Mouse (Mus musculus) heart, postnatal 36 days (tissue): ENCODE results near the gene Ints1. TPM values are rescaled to one million over a fixed set of nuclear protein-coding genes. Genes with fewer than 3 reads are reported as not detected.

Experiments used
- DNase-seq, 2 experiments: peaks; one replicate each; pipeline ENCODE4 v3.0.0; 2021 to 2022
- intact Hi-C: fragments of 180-260 bp; cut with DNase I; formaldehyde crosslinking; loops from one replicate; pipeline ENCODE4 v1.15.1; 2025
- total RNA-seq, 2 experiments: library from RNA; stranded (reverse); gene quantifications; 2 replicates each; pipeline ENCODE4 v1.2.3; 2021

Ints1 gene
- 10 to 100 TPM; 40.4 to 42.7 TPM for total RNA-seq

DNA sequence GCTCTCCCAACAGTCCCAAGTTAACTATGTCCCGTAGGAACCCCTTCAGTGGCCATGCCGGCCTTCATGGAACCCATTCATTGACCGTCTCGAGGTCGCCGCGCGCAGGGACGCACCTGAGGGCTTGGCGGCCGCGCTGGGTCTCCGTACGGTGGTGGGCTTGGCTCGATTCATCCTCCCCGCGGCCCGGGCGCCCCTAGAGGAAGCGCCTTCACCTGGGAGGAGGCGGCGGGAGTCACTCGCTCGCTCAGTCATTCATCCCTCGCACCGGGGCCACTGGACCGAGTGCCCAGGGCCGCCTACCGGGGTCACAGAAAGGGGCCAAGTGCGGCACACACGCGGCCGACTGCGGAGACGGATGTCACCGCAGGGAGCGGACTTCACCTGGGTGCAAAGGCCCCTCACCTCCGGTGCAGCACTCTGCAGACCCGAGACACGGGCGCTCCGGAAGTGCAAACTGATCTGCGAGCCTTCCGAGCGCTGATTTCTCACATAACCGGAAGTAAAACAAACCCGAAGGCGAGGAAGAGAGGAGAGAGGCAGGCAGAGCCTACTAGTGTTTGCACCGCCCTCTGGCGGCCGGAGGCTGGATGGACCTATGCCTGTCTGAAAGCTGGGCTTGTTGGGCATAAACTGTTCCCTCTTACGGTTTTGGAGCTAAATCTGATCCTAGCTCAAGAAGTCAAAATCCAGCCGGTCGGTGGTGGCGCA lies at the start of gene Ints1:
TSS of gene Ints1 (minus strand) at position 459 of the 711 bp plus-strand sequence.
- intact Hi-C loops = loop anchor here (2.0 kb wide), 1 partner anchor 51 kb away; the partner anchor contains the start of genes Gm26938 and Psmg3
- DNase-seq = peak; percentile 93 to 96

DNA sequence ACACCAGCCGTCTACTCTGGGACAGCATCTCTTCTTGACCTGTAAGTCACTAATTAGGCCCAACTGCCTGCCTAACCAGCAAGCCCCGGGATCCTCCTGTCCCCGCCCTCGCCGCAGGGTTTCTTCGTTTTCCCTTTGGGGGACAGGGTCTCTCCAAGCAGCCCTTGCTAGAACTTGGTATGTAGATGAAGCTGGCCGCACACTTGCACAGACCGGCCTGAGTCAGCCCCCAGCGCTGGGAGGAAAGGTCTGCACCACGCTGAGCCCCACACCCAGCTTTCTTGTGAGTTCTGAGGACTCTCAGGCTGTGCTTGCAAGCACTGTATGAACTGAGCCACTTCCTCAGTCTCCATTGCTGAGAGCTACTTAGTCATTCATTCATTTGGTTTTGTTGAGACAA lies 49.1 kb upstream of the Ints1 start:
- intact Hi-C loops = no loop called here

DNA sequence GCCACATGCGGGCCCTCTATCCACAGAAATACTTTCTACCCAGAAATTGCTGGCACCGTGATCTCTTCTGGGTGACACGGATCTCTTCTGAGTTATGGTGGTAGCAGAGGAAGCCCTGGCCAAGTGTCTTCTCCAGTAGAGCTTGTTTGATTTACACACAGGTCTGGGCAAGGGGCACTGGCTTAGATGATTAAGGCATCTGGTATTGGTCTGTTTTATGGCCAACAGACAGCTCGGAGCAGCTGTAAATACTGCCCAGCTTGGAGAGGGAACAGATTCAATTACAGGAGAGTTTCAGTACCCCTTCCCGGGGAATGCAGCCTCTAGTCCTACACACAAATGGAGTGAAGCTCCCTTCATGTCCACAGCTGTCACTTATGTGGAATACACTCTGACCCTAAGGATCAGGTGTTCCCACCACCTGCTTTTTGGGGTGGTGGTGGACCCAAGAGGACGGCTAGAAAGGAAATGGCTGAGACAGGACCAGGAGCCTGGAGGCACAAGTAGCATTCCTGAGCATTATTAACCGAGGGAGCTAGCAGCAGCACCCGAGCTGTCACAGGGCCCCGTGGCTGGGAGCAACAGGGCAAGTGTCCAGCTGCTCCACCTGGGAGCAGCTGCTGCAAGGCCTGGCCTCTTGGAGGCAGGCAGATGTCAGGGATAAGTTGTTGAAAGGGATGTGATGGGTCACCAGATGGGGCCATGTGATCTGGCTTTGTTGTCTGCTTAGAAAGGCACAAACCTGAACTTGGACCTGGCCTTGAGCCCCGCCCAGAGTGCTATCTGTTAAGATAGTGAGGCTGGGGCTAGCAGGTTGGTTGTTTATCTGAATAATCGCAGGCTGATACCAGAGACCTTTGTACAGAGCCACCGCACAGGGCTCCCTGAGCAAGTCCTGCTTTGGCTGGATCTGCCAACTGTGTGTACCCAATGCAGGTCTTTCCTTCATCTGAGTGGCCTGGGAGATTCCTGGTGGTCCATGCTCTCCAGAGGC lies 46.3 kb upstream of the Ints1 start:
- DNase-seq = no peak
- intact Hi-C loops = no loop called here

More for the DNA sequence above, 49.1 kb upstream of the Ints1 start:
- no peak for DNase-seq

DNA sequence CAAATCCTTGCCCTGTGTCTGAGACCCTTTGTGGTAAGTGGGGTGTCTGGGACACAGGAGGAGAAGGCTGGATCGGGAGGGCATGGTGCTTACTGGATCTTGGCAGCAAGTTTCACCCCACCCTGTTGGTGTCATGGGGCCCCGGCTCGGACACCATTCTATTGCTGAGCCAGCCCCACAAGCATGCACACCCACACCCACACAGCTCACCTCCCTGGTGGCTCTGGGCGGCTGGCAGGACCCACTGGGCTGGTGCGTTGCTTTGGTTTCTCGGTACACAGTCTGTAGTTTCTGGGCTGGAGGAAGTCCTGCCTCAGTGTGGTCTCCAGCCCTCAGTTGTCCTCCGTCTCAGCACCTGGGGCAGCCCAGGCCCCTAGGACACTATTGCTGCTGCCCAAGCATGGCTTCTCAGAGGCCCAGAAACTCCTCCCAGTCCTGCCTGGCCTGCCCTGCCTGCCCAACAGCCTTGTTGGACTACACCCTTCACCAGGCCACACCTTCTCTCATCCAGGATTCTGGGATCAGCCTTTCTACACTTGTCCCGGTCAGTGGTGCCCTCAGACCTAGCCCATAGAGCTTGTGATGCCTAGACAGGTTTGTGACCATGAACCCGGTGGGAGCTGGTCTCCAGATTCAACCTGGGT lies 44.2 kb upstream of the Ints1 start, which contains the start of gene Tmem184a:
TSS of gene Tmem184a (minus strand) at position 380 of the 644 bp plus-strand sequence.
- intact Hi-C loops = no loop called here
- no peak for DNase-seq

DNA sequence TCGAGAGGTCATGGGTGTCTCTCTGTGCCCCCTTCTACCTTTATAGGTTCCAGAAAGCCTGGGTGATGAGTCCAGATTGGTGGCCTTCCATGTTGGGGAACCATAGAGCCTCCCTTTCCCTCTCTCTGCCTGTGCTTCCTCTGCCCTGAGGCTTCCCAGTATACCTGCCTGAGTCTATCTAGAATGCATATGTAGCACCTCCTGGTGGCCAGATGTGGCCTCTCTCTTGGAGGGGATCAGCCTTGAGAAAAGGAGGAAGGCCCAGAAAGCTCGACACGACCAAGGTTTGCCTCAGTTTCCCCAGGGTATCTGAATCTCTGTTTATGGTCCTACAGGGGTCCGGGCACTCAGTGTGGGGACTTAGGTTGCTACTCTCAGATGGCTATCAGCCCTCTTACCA lies 43.3 kb upstream of the Ints1 start:
- no peak for DNase-seq
- intact Hi-C loops = loop anchor here (1.0 kb wide), 1 partner anchor 102 kb away; no protein-coding TSS in a partner anchor

DNA sequence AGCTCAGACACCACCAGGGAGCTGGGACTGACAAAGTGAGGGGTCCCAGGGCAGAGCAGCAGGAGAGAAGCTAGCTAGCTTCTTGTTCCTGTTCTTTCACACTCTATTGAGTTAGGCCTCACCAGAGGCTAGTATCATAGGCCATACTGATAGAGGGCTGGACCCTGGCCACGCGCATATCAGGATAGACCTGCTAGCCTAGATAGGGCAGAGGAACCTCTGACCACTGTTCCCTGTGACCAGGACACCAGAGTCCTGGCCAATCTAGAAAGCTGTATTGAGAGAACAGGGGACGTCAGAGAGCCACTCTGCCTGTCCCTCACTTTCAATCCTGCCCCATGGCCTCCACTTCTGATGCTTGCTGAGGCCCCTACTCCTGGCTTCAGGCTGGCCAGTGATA lies 42.6 kb upstream of the Ints1 start:
- no peak for DNase-seq
- intact Hi-C loops = loop anchor here (1.0 kb wide), 1 partner anchor 101 kb away; no protein-coding TSS in a partner anchor

DNA sequence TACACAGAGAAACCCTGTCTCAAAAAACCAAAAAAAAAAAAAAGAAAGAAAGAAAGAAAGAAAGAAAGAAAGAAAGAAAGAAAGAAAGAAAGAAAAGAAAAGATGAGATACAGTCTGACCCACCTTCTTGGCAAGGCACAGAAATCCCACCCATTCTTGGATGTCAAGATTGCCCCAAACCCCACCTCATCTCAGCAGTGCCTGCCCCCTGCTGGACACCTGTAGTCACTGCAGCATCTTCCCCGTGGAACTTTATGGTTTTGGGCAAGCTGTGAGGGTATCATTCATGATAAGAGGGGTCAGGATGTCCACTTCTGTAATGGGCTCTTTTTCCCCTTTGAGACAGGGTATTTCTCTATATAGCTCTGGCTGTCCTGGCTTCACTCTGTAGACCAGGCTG lies 41.8 kb upstream of the Ints1 start:
- DNase-seq = no peak
- intact Hi-C loops = loop anchor here (2.0 kb wide), 1 partner anchor 40 kb away; no protein-coding TSS in a partner anchor

DNA sequence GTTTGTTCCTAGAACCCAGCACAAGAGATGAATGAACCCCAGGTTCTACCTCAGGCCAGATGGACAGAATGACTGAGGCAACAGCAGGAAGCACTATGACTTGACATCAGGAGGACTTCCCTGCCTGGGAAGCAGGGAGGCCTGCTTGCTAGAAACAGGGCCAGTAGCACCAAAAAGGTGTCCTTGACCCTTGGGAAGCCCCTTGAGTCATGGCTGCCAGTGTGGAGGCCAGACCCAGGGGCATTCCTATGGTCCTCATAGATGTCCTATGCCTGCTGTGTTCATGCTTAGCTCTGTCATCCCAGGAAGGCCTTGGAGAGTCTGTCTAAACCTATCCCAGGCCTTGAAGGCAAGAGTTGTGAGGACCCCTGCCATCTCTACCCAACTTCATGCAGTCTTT lies 41.0 kb upstream of the Ints1 start:
- intact Hi-C loops = loop anchor here (2.0 kb wide), 1 partner anchor 40 kb away; no protein-coding TSS in a partner anchor
- DNase-seq = no peak

DNA sequence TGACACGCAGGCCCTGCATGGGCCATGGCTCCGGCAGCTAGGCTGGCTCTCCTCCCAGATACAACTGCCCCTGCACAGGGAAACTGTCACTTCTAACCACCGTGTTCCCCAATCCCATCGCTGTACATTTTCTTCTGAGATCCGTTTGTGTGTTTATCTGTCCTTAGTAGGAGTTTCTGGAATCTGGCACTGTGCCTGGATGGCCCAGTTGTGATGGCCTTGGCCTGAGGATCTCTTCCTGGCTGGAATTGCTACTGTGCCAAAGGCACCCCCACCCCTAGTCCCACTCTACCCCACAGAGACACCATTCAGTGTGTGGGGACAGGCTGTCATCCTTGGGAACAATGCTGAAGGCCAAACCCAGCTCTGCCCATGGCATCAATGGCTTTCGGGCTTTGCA lies 40.5 kb upstream of the Ints1 start:
- intact Hi-C loops = loop anchor here (2.0 kb wide), 1 partner anchor 39 kb away; no protein-coding TSS in a partner anchor
- no peak for DNase-seq

DNA sequence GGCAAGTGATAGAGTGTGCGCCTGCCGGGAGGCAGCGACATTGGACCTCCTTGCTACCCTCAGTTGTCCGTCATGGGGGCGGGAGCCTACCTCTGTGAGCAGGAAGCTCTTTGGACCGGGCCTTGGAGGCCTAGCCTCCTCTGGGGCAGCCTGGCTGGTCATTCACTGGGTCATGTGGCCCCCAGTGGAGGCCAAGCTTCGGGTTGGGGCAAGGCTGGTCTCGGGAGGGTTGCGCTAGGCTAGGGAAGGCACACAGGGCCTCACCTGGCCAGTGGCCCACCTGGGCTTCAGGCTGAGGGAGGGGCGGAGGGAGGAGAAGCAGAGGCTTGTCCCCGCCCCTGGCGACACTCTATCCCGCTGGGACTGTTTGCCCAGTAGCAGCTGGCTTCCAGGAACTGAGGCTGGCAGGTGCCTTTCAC lies 38.5 kb upstream of the Ints1 start:
- intact Hi-C loops = no loop called here
- no peak for DNase-seq

DNA sequence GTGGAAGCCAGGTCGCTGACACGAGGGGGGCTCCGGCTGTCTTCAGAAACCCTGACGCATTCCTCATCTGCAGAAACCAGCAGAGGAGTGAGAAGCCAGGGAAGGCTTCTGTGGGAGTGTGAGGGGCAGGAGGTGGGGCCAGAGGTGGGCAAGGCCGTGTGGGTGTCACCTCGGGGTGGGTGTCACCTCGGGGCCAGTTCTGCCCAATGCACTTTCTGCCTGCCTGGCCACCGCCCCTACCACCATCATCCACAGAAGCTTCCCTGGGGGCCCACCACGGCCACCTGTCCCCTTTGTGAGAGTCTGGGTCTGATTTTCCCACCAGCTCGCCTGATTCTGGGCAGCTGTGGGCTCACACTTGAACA lies 37.6 kb upstream of the Ints1 start:
- intact Hi-C loops = no loop called here
- DNase-seq = no peak

DNA sequence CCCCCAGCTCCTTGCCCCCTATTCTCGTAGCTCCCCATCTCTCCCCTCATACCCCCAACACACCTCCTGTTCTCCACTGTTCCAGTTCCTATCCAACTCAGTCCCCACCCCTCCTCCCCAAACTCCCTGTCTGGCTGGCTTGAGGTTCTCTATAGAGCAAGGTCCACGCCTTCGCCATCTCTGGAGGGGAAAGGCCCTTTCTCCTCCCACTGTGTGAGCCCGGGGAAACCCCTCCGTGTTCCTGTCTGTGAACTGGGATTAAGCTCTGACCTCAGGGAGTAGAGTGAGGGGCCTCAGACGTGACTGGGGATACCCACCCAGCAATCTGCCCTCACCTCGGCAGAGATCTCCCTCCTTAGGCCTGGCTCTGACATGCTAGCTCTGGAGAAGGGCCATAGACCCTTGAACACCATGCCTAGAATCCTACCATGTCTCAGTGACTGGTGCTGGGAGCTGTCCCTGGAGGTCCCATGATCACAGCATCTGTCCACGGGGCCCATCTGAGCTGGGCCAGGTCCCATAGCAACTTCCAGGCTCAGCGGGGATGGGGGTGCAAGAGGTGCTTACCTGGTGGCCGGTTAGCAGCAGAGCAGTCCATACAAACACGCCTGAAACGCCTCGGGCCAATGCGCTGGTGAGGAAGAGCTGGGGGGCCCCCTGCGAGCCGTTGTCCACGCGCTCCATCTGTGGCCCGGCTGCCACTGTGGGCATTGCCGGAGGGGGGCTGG lies 37.1 kb upstream of the Ints1 start:
- DNase-seq = no peak
- intact Hi-C loops = no loop called here

DNA sequence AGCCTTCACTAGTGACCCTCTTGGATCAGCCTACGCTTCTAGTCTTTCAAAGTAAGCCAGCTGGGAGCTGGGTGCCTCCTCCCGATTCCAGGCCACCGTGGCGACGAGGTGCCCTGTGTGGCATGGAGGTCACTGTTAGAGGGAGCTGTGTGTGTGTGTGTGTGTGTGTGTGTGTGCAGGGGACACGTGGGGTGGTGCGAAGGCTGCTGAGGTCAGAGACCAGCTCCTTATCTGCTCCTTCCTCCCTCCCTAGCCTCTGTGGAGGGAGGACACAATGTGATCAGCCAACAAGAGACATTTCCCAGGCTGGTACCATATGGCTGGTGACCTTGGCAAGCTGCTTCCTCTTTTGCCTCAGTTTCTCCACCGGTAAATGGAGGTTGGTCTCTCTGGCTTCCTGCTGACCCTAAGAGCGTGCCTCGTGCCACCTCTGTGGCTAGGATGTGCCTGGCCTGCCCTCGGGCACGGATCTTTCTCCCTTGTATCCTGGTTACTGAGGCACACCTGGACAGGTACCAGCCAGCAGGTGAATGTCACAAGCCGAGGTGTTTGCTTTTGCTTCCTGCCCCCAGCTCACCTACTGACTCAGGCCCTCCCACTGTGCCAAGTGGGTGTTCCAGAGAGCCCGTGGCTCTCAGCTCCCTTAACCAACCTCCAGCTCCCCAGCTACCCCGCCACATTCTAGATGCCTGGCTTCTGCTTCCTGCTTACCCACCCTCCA lies 36.4 kb upstream of the Ints1 start:
- intact Hi-C loops = no loop called here
- DNase-seq = no peak

DNA sequence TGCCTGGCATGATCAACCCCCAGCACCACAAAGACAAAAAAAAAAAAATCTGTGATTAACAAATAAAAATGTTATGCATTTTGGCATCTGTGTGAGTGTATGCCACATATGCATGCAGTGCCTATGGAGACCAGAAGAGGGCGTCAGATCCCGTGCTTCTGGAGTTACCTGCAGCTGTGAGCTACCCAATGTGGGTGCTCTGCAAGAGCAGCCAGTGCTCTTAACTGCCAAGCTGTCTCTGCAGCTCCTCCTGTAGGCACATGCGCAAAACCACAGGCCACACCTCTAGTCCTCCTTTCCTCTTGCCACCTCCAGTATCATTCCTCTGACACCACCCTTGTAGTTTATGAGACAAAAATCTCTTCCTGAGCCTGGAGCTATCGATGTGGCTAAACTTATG lies 33.9 kb upstream of the Ints1 start:
- DNase-seq = no peak
- intact Hi-C loops = no loop called here

DNA sequence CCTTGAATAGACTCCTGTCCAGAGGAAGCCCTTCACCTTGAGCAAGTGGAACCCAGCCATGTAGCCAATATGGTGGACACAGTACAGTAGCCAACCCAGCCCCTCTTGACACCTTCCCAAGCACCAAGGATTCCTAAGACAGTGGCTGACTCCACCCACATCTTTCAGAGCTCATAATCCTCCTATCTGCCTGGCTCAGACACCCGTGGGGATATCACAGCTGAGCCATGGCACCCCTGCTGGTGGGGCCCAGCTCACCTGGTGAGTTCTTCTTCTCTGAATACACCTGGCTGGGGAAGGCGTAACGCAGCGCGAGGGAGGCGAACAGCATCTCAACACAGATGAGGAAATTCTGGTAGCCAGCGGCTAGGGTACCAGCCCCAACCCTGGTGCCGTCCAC lies 30.4 kb upstream of the Ints1 start:
- no peak for DNase-seq
- intact Hi-C loops = no loop called here

DNA sequence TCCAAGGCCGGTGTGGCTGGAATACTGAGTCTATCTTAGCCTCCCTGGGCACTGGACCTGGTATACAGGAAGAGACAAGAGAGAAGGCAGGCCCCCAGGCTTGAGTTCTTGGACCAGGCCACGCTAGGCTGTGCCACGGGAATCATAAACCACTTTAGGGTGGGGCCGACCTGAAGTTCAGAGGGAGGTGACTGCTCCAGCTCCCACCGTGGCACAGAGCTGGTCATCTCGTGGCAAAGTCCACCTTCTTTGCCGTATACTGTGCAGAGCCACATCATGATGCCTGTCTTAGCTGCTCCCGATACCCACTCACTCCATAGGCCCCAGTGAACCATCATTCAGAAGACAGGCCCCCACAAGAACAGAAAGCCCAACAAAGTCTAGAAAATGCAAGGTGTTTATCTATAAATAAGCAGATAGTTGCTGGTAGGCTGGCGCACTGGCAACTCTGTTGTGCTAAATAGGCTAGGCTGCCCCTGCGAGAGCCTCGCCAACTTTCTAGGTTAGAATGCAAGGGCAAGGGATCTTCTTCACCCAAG lies 29.2 kb upstream of the Ints1 start:
- no peak for DNase-seq
- intact Hi-C loops = no loop called here

DNA sequence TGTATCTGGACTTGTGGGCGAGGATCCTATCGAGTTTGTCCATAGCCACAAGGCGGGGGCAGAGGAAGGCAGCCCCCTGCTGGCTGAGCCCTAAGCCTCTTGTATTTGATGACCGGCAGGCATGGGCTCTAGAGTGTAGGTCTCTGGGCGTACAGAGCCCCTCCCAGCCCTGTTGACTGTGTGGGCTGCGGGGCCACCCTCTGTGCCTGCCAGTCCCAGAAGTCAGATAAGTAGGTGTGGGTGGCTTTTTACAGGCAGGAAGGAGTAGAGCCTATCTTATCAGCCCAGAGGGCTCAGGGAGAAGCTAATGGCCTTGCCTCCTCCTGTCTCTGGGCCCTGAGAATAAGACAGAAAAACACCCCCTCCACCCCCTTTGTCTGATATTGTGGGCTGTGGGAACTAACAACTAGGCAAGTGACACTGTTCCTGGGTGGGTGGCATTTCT lies 28.7 kb upstream of the Ints1 start:
- intact Hi-C loops = no loop called here
- peak in 1 of 2 experiments; percentile 5 for DNase-seq

DNA sequence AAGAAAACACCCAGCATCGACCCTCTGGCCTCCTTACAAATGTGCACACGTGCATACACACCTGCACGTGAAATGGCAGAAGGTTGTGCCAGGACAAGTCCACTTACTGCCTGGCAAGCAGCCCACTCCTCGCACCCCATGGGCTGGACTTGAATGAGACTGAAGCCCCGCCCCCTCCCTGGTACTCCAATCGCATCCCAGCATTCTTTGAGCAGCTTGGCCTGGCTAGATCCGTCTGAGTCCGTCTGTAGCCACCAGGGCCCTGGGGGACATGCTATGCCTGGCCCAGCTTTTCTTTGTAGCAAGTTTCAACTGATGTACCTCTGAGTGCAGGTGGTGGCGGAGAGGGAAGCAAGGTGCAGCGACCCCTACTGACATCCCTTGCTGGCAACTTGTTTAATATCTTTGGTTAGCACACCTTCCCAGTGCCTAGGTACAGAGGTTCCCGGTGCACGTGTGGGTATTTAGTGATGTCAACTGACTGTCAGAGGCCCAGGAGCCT lies 28.2 kb upstream of the Ints1 start:
- DNase-seq = peak; percentile 35 to 44
- intact Hi-C loops = loop anchor here (2.0 kb wide), 1 partner anchor 25 kb away; no protein-coding TSS in a partner anchor

DNA sequence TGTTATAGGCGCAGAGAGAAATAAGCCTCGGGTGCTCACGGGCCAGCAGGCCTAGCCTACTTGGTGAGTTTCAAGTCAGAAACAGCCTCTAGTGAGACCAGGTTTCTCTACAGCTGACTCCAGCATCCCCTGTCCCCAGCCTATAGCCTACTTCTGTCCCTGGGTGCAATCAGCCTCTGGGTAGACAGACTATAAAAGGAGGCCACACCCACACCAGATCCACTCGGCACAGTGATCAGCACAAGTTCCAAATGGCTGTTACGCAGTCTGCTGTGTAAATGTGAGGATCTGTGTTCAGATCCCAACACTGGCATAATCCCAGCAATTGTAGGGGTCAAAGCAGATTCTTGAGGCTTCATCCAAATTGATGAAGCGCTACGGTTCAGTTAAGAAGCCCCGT lies 27.7 kb upstream of the Ints1 start:
- DNase-seq = no peak
- intact Hi-C loops = loop anchor here (2.0 kb wide), 1 partner anchor 24 kb away; no protein-coding TSS in a partner anchor
